Mouse (Mus musculus): ENCODE data around the gene Ddx39b. TPM values are rescaled to one million over a fixed set of nuclear protein-coding genes. Genes with fewer than 3 reads are reported as not detected.

Gene Ddx39b
- polyA plus RNA-seq, 1 experiment from 2014 or later: 141 TPM

DNA sequence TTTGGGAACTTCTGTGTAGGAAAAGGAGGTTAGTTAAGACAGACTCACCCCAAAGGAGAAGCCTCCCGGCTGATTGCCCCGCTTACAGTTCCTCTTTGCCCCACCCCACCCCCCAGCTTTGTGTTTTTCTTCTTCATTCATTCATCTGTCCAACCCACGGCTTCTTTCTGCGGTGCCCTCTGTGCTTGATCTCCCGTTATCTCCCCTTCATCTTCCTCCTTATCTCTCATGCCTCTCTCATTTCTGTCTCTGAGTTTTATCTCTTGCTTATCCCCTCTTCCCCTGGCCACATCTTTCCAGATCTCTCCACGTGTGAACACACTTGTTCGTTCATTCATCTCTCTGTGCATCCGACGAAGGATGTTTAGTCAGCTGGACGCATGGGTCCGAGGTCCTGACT lies 40.4 kb upstream of the Ddx39b start:
- H3K27ac ChIP-seq (replicated peaks): peak overlapping the region; percentile 71; the same call in 1 of the 2 replicates

DNA sequence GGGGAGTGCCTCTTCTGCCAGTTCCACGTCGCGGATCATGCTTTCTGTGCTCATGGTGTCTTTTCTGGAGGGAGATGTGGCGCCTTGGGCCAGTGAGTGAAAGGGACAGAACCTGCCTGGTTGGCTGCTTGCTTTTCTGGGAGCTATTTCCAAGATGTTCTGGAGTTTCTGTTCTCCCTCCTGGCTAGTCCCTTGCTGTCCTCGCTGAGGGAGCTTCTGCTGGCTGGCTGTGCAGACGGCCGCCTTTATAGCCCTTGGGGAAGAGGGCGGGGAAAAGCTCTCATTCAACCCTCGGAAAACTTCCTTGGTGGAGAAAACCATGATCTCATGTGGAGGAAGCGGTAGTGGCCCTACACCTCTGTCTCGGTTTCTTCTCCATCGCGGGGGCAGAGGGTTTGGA lies 39.8 kb upstream of the Ddx39b start, which contains the start of gene Tnf:
Gene Tnf (minus strand): TSS at position 221 of the 400 bp plus-strand sequence.
- H3K36me3 ChIP-seq (replicated peaks): no peaks in the 10 kb centered on the region
- H3K4me3 ChIP-seq (replicated peaks): peak within 1 kb of the TSS; percentile 40
- peaks cover 73% of the 10 kb centered on the region for H3K27me3 ChIP-seq
- peak within 1 kb of the TSS; percentile 41 for H3K4me2 ChIP-seq
- H3K4me1 ChIP-seq (replicated peaks): peaks cover 11% of the 10 kb centered on the region; the same call in 1 of the 2 replicates
- H3K27ac ChIP-seq (replicated peaks): peak within 1 kb of the TSS; percentile 71
- 8% methylated on average over 13 of the region's 13 CpGs for WGBS (ENCODE audit: insufficient replicate concordance)
- H3K9me3 ChIP-seq (replicated peaks): no peaks in the 10 kb centered on the region
- ATAC-seq (ENCODE audit: insufficient read depth): no peak
- H3K9ac ChIP-seq: peak within 1 kb of the TSS; percentile 30; the same call in 1 of the 2 replicates

More for the DNA sequence above, 40.4 kb upstream of the Ddx39b start:
- WGBS (ENCODE audit: insufficient replicate concordance): 10% methylated on average over 11 of the region's 11 CpGs
- H3K9ac ChIP-seq: 0 out of 2 replicates have a peak overlapping the region, but pooled peaks have one; percentile 30
- no peak for ATAC-seq (ENCODE audit: insufficient read depth)
- H3K27me3 ChIP-seq: peaks cover 79% of the 10 kb centered on the region
- no peaks in the 10 kb centered on the region for H3K9me3 ChIP-seq (replicated peaks)
- H3K4me2 ChIP-seq: peak overlapping the region; percentile 41
- H3K36me3 ChIP-seq (replicated peaks): no peaks in the 10 kb centered on the region
- H3K4me1 ChIP-seq (replicated peaks): peaks cover 16% of the 10 kb centered on the region; the same call in 1 of the 2 replicates
- peak overlapping the region; percentile 40 for H3K4me3 ChIP-seq (replicated peaks)

DNA sequence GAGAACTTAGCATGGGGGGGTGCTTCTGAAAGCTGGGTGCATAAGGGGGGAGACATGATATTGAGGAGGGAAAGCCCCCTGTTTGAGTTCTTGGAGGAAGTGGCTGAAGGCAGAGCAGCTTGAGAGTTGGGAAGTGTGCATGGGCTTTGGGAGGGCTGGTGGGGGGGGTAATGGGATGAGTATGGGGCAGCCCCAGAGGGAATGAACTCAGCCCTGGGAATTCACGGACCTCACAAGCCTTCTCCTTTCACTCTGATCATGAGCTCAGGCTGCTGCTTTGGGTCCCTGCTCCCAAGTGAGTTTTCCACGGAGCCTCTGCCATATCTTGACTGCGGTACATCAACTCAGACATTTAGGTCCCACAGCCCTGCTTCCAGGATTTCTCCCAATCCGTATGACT lies 39.1 kb upstream of the Ddx39b start:
- Histone ChIP-seq H3K4me3 (replicated peaks) (no peak overlapping the region), H3K4me1 (replicated peaks) (peaks cover 11% of the 10 kb centered on the region; the same call in 1 of the 2 replicates), H3K27ac (replicated peaks) (no peak overlapping the region), H3K36me3 (replicated peaks) (no peaks in the 10 kb centered on the region), H3K9ac (no peak overlapping the region), H3K4me2 (no peak overlapping the region), H3K27me3 (peaks cover 68% of the 10 kb centered on the region), H3K9me3 (replicated peaks) (no peaks in the 10 kb centered on the region)
- 66% methylated on average over 4 of the region's 4 CpGs for WGBS (ENCODE audit: insufficient replicate concordance)
- no peak for ATAC-seq (ENCODE audit: insufficient read depth)

DNA sequence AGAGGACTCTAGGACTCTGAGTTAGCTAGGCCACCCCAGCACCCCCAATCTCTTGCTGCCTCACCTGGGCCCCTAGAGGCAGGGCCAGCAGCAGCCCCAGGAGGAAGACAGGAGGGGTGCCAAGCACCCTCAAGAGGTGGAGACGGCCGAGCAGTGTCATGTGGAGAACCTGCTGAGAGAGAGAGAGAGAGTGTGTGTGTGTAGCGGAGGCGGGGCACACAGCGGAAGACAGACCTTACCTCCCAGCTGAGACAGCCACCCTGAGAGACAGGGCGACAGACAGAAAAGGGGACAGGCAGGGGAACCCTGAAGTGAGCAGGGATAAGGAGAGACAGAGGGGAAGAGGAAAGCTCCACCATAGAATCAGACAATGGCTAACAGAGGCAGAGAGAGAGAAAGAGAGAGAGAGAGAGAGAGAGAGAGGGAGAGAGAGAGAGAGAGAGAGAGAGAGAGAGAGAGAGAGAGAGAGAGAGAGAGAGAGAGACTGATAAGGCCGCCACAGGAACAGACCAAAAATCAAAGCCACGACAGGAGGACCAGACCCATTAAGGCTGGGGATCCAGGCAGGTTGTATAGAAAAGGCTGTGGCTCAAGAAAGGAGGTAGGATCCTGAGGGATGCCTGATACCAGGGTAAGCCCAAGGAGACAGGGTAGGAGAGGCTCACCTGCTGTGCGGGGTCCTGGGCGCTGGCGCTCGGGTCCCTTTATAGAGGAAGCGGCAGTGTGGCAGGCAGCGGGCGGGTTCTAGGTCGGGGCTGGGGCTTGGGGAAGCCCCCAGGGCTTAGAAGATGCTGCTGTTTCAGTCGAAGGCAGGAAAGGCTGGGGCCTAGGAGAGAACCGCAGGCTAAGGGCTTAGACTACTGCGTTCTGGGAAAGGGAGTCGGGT lies 36.8 kb upstream of the Ddx39b start, which contains the start of gene Lta:
Gene Lta (minus strand): TSS at position 858 of the 886 bp plus-strand sequence.
- peaks cover 56% of the 10 kb centered on the region for H3K27me3 ChIP-seq
- H3K4me2 ChIP-seq: no peak within 1 kb of the TSS
- H3K9me3 ChIP-seq (replicated peaks): no peaks in the 10 kb centered on the region
- no peak within 1 kb of the TSS for H3K4me3 ChIP-seq (replicated peaks)
- H3K36me3 ChIP-seq (replicated peaks): no peaks in the 10 kb centered on the region
- peaks cover 11% of the 10 kb centered on the region; the same call in 1 of the 2 replicates for H3K4me1 ChIP-seq (replicated peaks)
- no peak within 1 kb of the TSS for H3K27ac ChIP-seq (replicated peaks)
- 40% methylated on average over 20 of the region's 20 CpGs for WGBS (ENCODE audit: insufficient replicate concordance)
- ATAC-seq (ENCODE audit: insufficient read depth): no peak
- no peak within 1 kb of the TSS for H3K9ac ChIP-seq

DNA sequence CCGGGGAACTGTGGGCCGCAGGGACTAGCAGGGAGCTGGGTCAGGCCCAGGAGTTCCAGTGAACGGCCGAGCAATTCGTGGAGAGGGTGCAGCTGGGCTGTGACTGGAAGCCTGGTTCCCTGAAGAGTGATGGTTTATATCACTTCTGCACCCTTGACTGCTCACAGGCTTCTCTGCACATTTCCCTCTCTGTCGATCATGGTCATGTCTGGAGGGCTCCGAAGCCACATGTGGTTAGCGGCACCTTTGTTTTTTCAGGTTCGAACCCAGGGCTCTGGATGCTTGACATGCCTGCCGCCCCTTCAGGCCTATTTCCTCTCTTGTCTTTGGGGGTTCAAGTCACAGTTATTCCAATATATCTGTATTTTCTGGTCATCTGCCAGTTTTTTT lies 36.2 kb upstream of the Ddx39b start:
- 49% methylated on average over 10 of the region's 10 CpGs for WGBS (ENCODE audit: insufficient replicate concordance)
- peaks cover 8% of the 10 kb centered on the region; the same call in 1 of the 2 replicates for H3K4me1 ChIP-seq (replicated peaks)
- H3K9me3 ChIP-seq (replicated peaks): no peaks in the 10 kb centered on the region
- H3K27ac ChIP-seq (replicated peaks): no peak overlapping the region
- no peak overlapping the region for H3K4me3 ChIP-seq (replicated peaks)
- H3K36me3 ChIP-seq (replicated peaks): no peaks in the 10 kb centered on the region
- peaks cover 55% of the 10 kb centered on the region for H3K27me3 ChIP-seq
- H3K9ac ChIP-seq: no peak overlapping the region
- no peak for ATAC-seq (ENCODE audit: insufficient read depth)
- no peak overlapping the region for H3K4me2 ChIP-seq

DNA sequence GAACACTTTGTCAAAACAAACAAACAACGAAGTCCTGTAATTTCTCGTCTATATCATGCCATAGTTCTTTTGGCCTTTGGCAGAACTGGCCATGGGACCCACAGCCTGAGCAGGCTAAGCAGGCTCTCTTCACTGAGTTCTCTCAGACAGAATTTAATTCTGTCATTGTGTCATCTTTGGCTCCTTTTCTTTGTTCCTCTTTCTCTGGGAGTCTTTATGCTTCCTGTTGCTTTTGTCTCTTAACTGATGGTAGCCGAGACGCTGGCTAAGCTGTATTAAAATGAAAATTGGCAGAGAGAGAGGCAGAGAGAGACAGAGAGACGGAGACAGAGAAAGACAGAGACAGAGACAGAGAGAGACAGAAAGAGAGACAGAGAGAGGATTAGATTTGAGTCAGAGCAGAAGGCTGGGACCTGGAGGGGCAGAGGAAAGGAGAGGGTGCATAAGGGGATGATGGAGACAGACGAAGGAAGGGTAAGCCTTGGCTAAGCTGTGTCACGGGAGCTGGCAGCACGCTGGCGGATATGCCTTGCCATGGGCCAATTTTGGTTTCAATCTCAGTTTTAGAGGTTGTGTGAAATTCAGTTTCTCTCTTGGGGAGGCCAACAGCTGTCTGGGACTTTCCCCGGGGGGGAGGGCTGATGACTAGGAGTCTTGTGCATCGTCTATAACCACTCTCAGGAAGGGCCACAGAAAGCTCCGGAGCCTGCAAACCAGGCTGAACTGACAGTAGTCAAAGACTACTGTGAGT lies 31.6 kb upstream of the Ddx39b start:
- peaks cover 12% of the 10 kb centered on the region for H3K27me3 ChIP-seq
- 35% methylated on average over 12 of the region's 12 CpGs for WGBS (ENCODE audit: insufficient replicate concordance)
- ATAC-seq (ENCODE audit: insufficient read depth): no peak
- H3K4me3 ChIP-seq (replicated peaks): no peak overlapping the region
- H3K9ac ChIP-seq: no peak overlapping the region
- no peaks in the 10 kb centered on the region for H3K36me3 ChIP-seq (replicated peaks)
- no peak overlapping the region for H3K27ac ChIP-seq (replicated peaks)
- no peak overlapping the region for H3K4me2 ChIP-seq
- no peaks in the 10 kb centered on the region for H3K9me3 ChIP-seq (replicated peaks)
- peaks cover 4% of the 10 kb centered on the region; the same call in 1 of the 2 replicates for H3K4me1 ChIP-seq (replicated peaks)

DNA sequence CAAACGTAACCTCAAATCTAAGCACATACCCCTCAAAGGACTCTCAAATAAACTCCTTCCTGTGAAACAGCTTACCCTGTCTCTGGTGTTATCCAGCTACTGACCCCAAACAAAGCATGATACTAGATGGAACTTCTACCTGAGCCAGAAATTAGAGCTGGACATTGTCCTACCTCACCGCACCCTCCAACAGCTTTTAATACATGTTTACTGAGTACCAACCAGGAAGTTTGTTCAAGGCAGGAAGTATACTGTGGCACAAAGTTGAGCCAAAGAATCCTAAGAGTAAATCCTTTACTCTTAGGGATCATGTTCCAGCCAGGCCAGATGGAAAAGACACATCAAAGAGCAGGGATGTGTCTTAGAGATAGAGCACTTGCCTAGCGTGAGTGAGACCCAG lies 31.0 kb upstream of the Ddx39b start:
- 61% methylated on average over 3 of the region's 3 CpGs for WGBS (ENCODE audit: insufficient replicate concordance)
- Histone ChIP-seq H3K4me1 (replicated peaks) (peaks cover 4% of the 10 kb centered on the region; the same call in 1 of the 2 replicates), H3K4me2 (no peak overlapping the region), H3K9me3 (replicated peaks) (no peaks in the 10 kb centered on the region), H3K4me3 (replicated peaks) (no peak overlapping the region), H3K27me3 (peaks cover 9% of the 10 kb centered on the region), H3K36me3 (replicated peaks) (no peaks in the 10 kb centered on the region), H3K9ac (no peak overlapping the region), H3K27ac (replicated peaks) (no peak overlapping the region)
- no peak for ATAC-seq (ENCODE audit: insufficient read depth)

DNA sequence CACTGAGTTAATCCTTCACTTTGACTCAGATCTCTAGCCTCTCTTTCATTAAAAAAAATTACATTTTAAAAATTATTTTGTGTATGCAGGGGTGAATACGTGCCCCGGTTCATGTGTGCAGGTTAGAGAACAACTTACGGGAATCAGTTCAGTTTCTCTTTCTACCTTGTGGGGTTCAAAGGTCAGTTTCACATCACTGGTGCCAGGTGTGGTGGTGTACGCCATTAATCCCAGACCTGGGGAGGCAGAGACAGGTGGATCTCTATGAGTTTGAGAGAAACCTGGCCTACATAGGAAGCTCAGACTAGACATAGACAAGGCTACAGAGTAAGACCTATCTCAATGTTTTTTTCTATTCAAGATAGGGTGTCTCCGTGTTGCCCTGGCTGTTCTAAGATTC lies 28.5 kb upstream of the Ddx39b start:
- Histone ChIP-seq H3K9me3 (replicated peaks) (no peaks in the 10 kb centered on the region), H3K4me1 (replicated peaks) (peaks cover 8% of the 10 kb centered on the region), H3K4me3 (replicated peaks) (no peak overlapping the region), H3K9ac (no peak overlapping the region), H3K27me3 (peaks cover 9% of the 10 kb centered on the region), H3K27ac (replicated peaks) (no peak overlapping the region), H3K4me2 (no peak overlapping the region), H3K36me3 (replicated peaks) (no peaks in the 10 kb centered on the region)
- 69% methylated on average over 5 of the region's 5 CpGs for WGBS (ENCODE audit: insufficient replicate concordance)
- no peak for ATAC-seq (ENCODE audit: insufficient read depth)

DNA sequence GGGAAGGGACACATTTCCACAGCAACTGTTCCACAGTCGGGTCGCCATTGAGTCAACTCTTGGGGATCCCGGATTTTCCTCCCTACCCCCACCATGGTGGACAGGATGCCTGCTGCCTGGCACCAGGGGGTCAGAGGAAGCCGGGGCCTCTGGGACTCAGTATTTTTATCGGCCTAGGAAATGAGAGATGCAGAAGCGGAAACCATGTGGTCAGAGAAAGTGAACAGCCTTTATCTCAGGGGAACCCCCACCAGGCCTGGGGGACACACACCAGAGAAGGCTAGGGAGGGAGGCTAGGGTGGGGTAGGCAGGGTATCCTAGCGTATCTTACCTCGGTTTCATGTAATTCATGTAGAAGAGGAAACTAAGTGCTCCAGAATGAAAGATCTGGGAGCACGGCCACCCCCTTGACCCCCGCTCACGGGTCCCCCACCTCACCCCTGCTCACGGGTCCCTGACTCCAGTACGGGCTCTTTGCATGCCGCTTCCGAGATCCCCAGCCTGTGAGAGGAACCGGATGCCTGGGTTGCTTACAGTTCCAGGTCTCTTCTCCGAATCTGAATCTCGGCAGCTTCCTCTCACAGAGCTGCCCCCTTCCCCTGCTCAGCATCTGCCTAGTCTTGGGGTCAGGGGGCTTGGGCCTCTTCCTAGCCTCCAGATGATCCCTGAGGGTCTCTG lies 22.9 kb upstream of the Ddx39b start:
- peak; percentile 51; the same call in 1 of the 2 replicates for ATAC-seq (ENCODE audit: insufficient read depth)
- H3K4me1 ChIP-seq (replicated peaks): peaks cover 47% of the 10 kb centered on the region
- H3K27ac ChIP-seq (replicated peaks): peak overlapping the region; percentile 61
- peaks cover 13% of the 10 kb centered on the region; the same call in 1 of the 2 replicates for H3K36me3 ChIP-seq (replicated peaks)
- 0 out of 2 replicates have a peak, but pooled peaks cover 3% of the 10 kb centered on the region for H3K27me3 ChIP-seq
- no peak overlapping the region for H3K4me3 ChIP-seq (replicated peaks)
- H3K9me3 ChIP-seq (replicated peaks): no peaks in the 10 kb centered on the region
- WGBS (ENCODE audit: insufficient replicate concordance): 14% methylated on average over 18 of the region's 18 CpGs
- no peak overlapping the region for H3K9ac ChIP-seq
- peak overlapping the region; percentile 34 for H3K4me2 ChIP-seq

DNA sequence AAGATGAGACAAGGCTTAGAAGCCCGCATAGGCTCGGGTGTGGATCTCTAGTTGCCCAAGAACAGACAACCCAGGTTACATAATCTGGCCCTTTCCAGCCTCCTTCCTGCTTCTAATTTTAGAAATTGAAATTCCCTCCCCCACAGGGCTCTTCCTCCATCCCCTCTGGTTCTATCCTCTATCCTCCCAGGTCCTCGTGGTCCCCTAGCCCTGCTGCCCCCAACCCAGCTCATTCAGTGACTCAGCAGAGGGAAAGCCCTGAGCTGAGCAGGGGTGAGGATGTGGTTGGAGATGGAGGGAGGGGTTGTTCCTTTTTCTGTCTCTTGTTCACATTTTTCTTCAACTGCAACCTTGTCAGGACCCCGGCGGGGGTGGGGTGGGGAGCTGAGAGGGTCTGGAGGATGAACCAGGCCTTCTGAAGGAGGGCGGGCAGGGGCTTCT lies 21.9 kb upstream of the Ddx39b start:
- Histone ChIP-seq H3K36me3 (replicated peaks) (peaks cover 13% of the 10 kb centered on the region; the same call in 1 of the 2 replicates), H3K27me3 (0 out of 2 replicates have a peak, but pooled peaks cover 3% of the 10 kb centered on the region), H3K27ac (replicated peaks) (peak overlapping the region; percentile 61), H3K9me3 (replicated peaks) (no peaks in the 10 kb centered on the region), H3K4me3 (replicated peaks) (no peak overlapping the region), H3K4me2 (no peak overlapping the region), H3K4me1 (replicated peaks) (peaks cover 44% of the 10 kb centered on the region), H3K9ac (no peak overlapping the region)
- no peak for ATAC-seq (ENCODE audit: insufficient read depth)
- WGBS (ENCODE audit: insufficient replicate concordance): 11% methylated on average over 6 of the region's 6 CpGs
